11 mouse cellular contexts compared by ENCODE assay signal in the genomic region with DNA sequence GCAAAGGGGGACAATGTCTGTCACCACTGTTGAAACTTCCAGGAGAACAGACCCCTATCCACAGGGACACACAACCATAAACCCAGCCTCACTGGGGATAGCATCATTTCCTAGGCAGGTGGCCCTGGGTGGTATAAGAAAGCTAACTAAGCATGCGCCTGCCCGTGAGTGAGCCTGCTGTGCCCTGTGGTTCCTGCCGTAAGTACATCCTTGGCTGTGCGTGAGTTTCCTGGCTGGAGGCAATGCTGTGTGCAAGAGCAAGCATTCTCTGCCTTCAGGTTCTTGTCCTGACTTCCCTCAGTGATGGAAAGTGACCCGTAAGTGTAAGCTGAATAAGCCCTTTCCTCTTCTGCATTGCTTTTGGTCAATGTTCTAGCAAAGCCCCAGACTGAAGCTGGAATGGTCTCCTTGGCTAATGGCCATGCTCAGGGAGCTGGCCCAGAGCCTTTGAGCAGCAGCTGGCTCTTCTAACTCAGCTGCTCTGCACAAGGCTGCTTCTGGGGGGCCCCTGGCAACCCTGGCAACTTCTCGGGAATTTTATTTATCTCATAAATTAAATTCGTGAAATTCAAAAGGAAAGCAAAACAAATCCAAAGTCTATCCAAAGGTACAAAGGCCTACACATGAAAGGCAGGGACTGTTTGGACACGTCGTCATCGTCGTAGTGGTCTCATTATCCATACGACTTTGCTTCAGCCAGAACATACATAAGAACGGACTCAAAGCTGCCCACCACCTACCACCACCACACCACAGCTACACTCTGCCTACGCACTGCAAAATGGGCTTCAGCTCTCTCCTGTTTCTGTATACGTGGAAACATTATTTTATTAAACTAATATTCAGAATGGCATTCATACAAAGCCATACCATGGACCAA. TPM values are rescaled to one million over a fixed set of nuclear protein-coding genes. Genes with fewer than 3 reads are reported as not detected.
DNase-seq lines count a peak whose midpoint lies in the region; ATAC-seq lines count a peak whose summit lies in the region.
"Had no signal": no experiment of that assay in that cellular context is flagged by ENCODE, and none has a peak within 500 bp of the region (broad histone marks: within the 10 kb centered on the region; RNA-seq: fewer than 3 reads in every experiment).

No protein-coding gene starts in this region.

- H3K9ac ChIP-seq in hindbrain, embryonic 14.5 days: no peak overlapping the region
- no peak overlapping the region for H3K9ac ChIP-seq in midbrain, embryonic 16.5 days (ENCODE audit: low read depth, low read length)
- H3K9ac ChIP-seq in intestine, embryonic 15.5 days: no peak overlapping the region

- DNase-seq in cerebellum, postnatal 10 days: peak; percentile 87 to 88
- no peak for DNase-seq in cerebellum, adult 18-20 months
- DNase-seq in layer of hippocampus, postnatal 10 days (ENCODE audit: low spot score in 2 of 2): peak; percentile 60 to 68
- no peak for DNase-seq in layer of hippocampus, adult 9-11 months
- DNase-seq in hindbrain, embryonic 14.5 days (ENCODE audit: low spot score): peak; percentile 75
- no peak for DNase-seq in thymus, postnatal 10 days (ENCODE audit: low spot score in 2 of 2)
- DNase-seq: thymus, postnatal 14 days had no signal

- peak; percentile 68; the same call in 1 of the 2 replicates for ATAC-seq in hindbrain, embryonic 14.5 days (ENCODE audit: low FRiP score)
- ATAC-seq in midbrain, embryonic 16.5 days: no peak
- ATAC-seq in intestine, embryonic 15.5 days: no peak
- ATAC-seq: Patski had no signal

- H3K4me2 ChIP-seq in hindbrain, embryonic 14.5 days (replicated peaks): no peak overlapping the region
- no peak overlapping the region for H3K4me2 ChIP-seq in midbrain, embryonic 16.5 days (ENCODE audit: low read length)
- no peak overlapping the region for H3K4me2 ChIP-seq in intestine, embryonic 15.5 days (replicated peaks)

- WGBS in hindbrain, embryonic 14.5 days: 46% methylated on average over 15 of the region's 15 CpGs
- WGBS in midbrain, embryonic 16.5 days: 44% methylated on average over 15 of the region's 15 CpGs
- 68% methylated on average over 15 of the region's 15 CpGs for WGBS in intestine, embryonic 15.5 days

- H3K36me3 ChIP-seq in hindbrain, embryonic 14.5 days (replicated peaks; ENCODE audit: control insufficient read depth, insufficient read depth): no peaks in the 10 kb centered on the region
- H3K36me3 ChIP-seq in midbrain, embryonic 16.5 days (ENCODE audit: control insufficient read depth, insufficient read depth, low read length): no peaks in the 10 kb centered on the region
- H3K36me3 ChIP-seq in intestine, embryonic 15.5 days: no peaks in the 10 kb centered on the region

- H3K4me1 ChIP-seq in hindbrain, embryonic 14.5 days (replicated peaks; ENCODE audit: control insufficient read depth, insufficient read depth, low read length): peaks cover 31% of the 10 kb centered on the region; the same call in 1 of the 2 replicates
- peaks cover 20% of the 10 kb centered on the region for H3K4me1 ChIP-seq in midbrain, embryonic 16.5 days (ENCODE audit: control insufficient read depth, insufficient read depth, low read length)
- peaks cover 31% of the 10 kb centered on the region for H3K4me1 ChIP-seq in intestine, embryonic 15.5 days (replicated peaks)

- peak overlapping the region; percentile 52 for H3K27ac ChIP-seq in hindbrain, embryonic 14.5 days
- H3K27ac ChIP-seq in midbrain, embryonic 16.5 days (ENCODE audit: low read length): 0 out of 2 replicates have a peak overlapping the region, but pooled peaks have one; percentile 34
- no peak overlapping the region for H3K27ac ChIP-seq in intestine, embryonic 15.5 days

- H3K27me3 ChIP-seq in hindbrain, embryonic 14.5 days (ENCODE audit: control insufficient read depth, insufficient read depth, low read length): 0 out of 2 replicates have a peak, but pooled peaks cover 3% of the 10 kb centered on the region
- H3K27me3 ChIP-seq in midbrain, embryonic 16.5 days (ENCODE audit: control insufficient read depth, insufficient read depth, low read depth, low read length): no peaks in the 10 kb centered on the region
- H3K27me3 ChIP-seq in intestine, embryonic 15.5 days (replicated peaks): no peaks in the 10 kb centered on the region
- H3K27me3 ChIP-seq: Patski had no signal

- H3K4me3 ChIP-seq in hindbrain, embryonic 14.5 days (replicated peaks; ENCODE audit: low read length): no peak overlapping the region
- H3K4me3 ChIP-seq in midbrain, embryonic 16.5 days (ENCODE audit: low read depth, low read length): no peak overlapping the region
- H3K4me3 ChIP-seq in intestine, embryonic 15.5 days (replicated peaks): no peak overlapping the region
- H3K4me3 ChIP-seq: erythroblast, embryonic 14.5 days had no signal

- no peaks in the 10 kb centered on the region for H3K9me3 ChIP-seq in hindbrain, embryonic 14.5 days (ENCODE audit: control insufficient read depth, low read length)
- H3K9me3 ChIP-seq in midbrain, embryonic 16.5 days (replicated peaks; ENCODE audit: control insufficient read depth, low read length, poor library complexity, severe bottlenecking): no peaks in the 10 kb centered on the region
- no peaks in the 10 kb centered on the region for H3K9me3 ChIP-seq in intestine, embryonic 15.5 days

RNA-seq across cellular contexts. Expression of a gene that starts 50.7 kb away (rescaled TPM):
- under 1 TPM; 0.18 to 0.30 TPM for total RNA-seq in layer of hippocampus, postnatal 10 days (2021)
- polyA plus RNA-seq in hindbrain, embryonic 14.5 days (2014; fragmentation: Nextera tagmentation; extraction: Ambion mirVana): 0.08 and 0.12 TPM in 2 replicates
- polyA plus RNA-seq in midbrain, embryonic 16.5 days (2015; fragmentation: Nextera tagmentation; extraction: Ambion mirVana): 0.07 and 0.09 TPM in 2 replicates
- polyA plus RNA-seq in intestine, embryonic 15.5 days (2015; fragmentation: Nextera tagmentation; extraction: Ambion mirVana): 5.8 and 6.4 TPM in 2 replicates
- polyA plus RNA-seq: erythroblast, embryonic 14.5 days had no signal

Comparison
In these comparisons a context has a peak if more than half of its experiments do, and no peak if none do; other contexts are left out.
1. DNase-seq: peak in cerebellum, postnatal 10 days (2 of 2), layer of hippocampus, postnatal 10 days (2 of 2) and hindbrain, embryonic 14.5 days (single experiment); none in cerebellum, adult 18-20 months (0 of 2), layer of hippocampus, adult 9-11 months (single experiment) and thymus, postnatal 10 days (0 of 2).